Mouse (Mus musculus): Measurements from ENCODE around the gene Vamp5.

The Vamp5 gene

GRCm38 (mm10) chr6:72389941-72390771, 9.9 kb upstream of the Vamp5 start, which contains the start of gene Vamp8:
TSS of gene Vamp8 (minus strand) at chr6:72390703.
- peak; percentile 45 for DNase-seq (ENCODE audit: low read depth, low spot score)

- no peak for DNase-seq (ENCODE audit: low read depth, low spot score)
Measured at GRCm38 (mm10) chr6:72389471-72389940, 9.2 kb upstream of the Vamp5 start.

- DNase-seq (ENCODE audit: low read depth, low spot score): no peak
Measured at GRCm38 (mm10) chr6:72388791-72389329, 8.6 kb upstream of the Vamp5 start.

GRCm38 (mm10) chr6:72388266-72388665, 8.0 kb upstream of the Vamp5 start:
- no peak for DNase-seq (ENCODE audit: low read depth, low spot score)

- DNase-seq (ENCODE audit: low read depth, low spot score): no peak
Measured at GRCm38 (mm10) chr6:72387816-72388215, 7.5 kb upstream of the Vamp5 start.

- no peak for DNase-seq (ENCODE audit: low read depth, low spot score)
Measured at GRCm38 (mm10) chr6:72386561-72386960, 6.3 kb upstream of the Vamp5 start.

- DNase-seq (ENCODE audit: low read depth, low spot score): no peak
Measured at GRCm38 (mm10) chr6:72385258-72385657, 5.0 kb upstream of the Vamp5 start.

- no peak for DNase-seq (ENCODE audit: low read depth, low spot score)
Measured at GRCm38 (mm10) chr6:72383952-72384351, 3.7 kb upstream of the Vamp5 start.

GRCm38 (mm10) chr6:72383142-72383820, 3.0 kb upstream of the Vamp5 start:
- no peak for DNase-seq (ENCODE audit: low read depth, low spot score)

- no peak for DNase-seq (ENCODE audit: low read depth, low spot score)
Measured at GRCm38 (mm10) chr6:72382494-72382893, 2.2 kb upstream of the Vamp5 start.

GRCm38 (mm10) chr6:72379377-72380130, 714 bp downstream of the Vamp5 start:
- DNase-seq (ENCODE audit: low read depth, low spot score): no peak

GRCm38 (mm10) chr6:72378510-72379234, 1.6 kb downstream of the Vamp5 start:
- DNase-seq (ENCODE audit: low read depth, low spot score): no peak

- DNase-seq (ENCODE audit: low read depth, low spot score): no peak
Measured at GRCm38 (mm10) chr6:72374820-72375563, 5.3 kb downstream of the Vamp5 start.

GRCm38 (mm10) chr6:72374206-72374605, 6.1 kb downstream of the Vamp5 start:
- no peak for DNase-seq (ENCODE audit: low read depth, low spot score)

GRCm38 (mm10) chr6:72373184-72373583, 7.1 kb downstream of the Vamp5 start:
- no peak for DNase-seq (ENCODE audit: low read depth, low spot score)

- no peak for DNase-seq (ENCODE audit: low read depth, low spot score)
Measured at GRCm38 (mm10) chr6:72371571-72371970, 8.7 kb downstream of the Vamp5 start.

- no peak for DNase-seq (ENCODE audit: low read depth, low spot score)
Measured at GRCm38 (mm10) chr6:72371147-72371546, 9.1 kb downstream of the Vamp5 start.

- DNase-seq (ENCODE audit: low read depth, low spot score): no peak
Measured at GRCm38 (mm10) chr6:72370091-72370490, 10.2 kb downstream of the Vamp5 start.

- no peak for DNase-seq (ENCODE audit: low read depth, low spot score)
Measured at GRCm38 (mm10) chr6:72369557-72369956, 10.7 kb downstream of the Vamp5 start.

- DNase-seq (ENCODE audit: low read depth, low spot score): no peak
Measured at GRCm38 (mm10) chr6:72367460-72367974, 12.8 kb downstream of the Vamp5 start.
